Mouse (Mus musculus) monocyte, adult 2 months (primary cell): ENCODE results near the gene Dennd1c.
A peak's percentile ranks its signal among the peaks of the same experiment; 100 is the strongest.
"Not testable (repeated sequence)": the region's sequence is repeated elsewhere in the genome, so short reads cannot be mapped to it uniquely, and the experiment has no call there.

ENCODE experiments used
- DNase-seq, 2 experiments: peaks; one replicate each; pipeline ENCODE4 v3.0.0; 2022; ENCODE audit warnings: low spot score in 2 of 2, low read depth in 1 of 2

The Dennd1c gene

DNA sequence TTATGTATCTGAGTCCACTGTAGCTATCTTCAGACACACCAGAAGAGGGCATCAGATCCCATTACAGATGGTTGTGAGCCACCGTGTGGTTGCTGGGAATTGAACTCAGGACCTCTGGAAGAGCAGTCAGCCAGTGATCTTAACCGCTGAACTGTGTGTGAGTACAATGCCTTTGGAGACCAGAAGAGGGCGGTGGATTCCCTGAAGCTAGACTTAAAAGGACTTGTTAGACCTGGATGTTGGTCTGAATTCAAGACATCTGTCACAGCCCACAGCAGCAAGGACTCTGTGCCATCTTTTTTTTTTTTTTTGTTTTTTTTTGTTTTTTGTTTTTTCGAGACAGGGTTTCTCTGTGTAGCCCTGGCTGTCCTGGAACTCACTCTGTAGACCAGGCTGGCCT, 26.6 kb downstream of the Dennd1c start:
- not testable (repeated sequence) for DNase-seq

DNA sequence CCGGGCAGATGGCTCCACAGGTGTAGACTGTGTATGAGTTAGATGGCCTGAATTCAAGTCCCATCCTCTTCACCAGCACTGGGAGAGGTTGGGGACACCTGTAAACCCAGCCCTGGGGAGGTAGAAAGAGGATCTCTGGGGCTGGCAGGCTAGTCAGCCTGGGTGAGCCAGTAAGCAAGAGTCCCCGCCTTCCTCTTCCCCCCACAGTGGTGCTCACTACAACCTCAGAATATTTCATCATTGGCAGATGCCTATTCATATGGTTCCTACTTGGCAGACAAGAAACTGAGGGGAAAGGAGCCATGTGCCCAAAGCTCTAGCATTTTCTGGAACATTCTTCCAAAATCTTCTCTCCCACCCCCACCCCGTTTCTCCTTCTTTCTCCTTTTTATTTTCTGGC, 29.5 kb downstream of the Dennd1c start:
- DNase-seq = no peak

DNA sequence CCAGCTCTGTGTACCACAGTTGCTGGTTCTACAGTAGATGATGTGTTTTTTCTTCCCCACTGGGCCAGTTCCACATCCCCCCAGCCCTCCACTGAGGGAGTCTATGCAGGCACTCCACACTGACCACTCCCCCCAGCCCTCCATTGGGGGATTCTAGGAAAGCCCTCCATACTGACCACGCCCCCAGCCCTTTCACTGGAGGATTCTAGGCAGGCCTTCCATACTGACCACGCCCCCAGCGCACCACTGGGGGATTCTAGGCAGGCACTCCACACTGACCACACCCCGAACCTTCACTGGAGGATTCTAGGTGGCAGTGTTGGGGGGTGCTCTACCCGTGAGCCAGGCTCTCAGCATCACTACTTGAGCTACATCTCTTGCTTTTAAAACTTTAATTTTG, 30.9 kb downstream of the Dennd1c start:
- no peak for DNase-seq

DNA sequence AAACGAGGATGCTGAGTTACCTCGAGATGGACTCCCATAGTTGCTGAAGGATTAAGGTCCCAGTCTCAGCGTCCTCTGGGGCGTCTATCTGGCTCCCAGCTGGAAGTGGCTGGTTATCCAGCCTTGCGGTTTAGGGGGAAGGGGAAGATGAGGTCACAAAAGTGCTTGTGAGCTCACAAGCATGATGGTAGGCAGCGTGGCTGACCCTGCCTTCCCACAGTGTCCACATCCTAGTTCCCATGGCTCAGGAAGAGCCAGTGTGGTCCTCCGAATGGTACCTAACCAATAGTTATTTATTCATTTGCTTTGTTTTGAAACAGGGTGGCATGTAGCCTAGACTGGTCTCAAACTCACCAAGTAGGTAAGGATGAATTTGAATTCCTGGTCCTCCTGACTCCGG, 36.8 kb downstream of the Dennd1c start, which contains the start of gene Slc25a41:
TSS of gene Slc25a41 (minus strand) at position 101 of the 400 bp plus-strand sequence.
- DNase-seq = no peak

DNA sequence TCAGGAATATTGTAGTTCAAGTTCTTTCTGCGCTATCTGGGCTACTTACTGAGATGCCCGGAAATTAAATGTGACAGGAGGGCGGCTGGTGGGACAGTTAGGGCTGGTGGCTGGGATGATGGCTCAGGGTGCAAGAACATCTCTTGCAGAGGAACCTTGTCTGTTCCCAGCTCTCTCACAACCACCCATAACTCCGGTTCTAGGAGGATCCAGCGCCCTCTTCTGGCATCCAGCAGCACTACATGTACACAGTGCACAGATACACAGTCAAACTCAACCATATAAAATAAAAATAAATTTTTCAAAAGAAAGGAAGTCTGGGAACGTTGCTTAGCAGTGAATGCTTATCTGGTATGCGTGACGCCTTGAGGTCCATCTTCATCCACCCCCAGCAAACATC, 39.3 kb downstream of the Dennd1c start:
- no peak for DNase-seq

DNA sequence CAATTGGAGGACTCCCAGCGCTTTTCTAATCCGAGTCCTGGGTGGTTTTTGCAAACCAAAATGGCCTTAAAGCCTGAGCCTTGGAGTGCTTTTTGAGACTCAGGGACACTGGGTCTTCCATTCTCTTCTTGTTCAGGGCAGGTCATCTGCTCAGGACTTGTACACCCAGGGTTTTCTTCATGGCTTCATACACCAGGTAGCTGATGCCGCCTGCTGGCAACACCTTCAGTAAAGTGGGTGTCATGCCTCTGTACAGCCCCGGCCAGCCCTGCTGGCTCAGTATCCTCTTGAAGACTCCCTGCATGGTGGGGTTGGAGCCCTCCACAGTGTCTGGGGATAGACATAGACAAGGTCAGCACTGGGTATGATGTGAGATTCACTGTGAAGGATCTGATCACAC, 45.5 kb downstream of the Dennd1c start:
- no peak for DNase-seq

DNA sequence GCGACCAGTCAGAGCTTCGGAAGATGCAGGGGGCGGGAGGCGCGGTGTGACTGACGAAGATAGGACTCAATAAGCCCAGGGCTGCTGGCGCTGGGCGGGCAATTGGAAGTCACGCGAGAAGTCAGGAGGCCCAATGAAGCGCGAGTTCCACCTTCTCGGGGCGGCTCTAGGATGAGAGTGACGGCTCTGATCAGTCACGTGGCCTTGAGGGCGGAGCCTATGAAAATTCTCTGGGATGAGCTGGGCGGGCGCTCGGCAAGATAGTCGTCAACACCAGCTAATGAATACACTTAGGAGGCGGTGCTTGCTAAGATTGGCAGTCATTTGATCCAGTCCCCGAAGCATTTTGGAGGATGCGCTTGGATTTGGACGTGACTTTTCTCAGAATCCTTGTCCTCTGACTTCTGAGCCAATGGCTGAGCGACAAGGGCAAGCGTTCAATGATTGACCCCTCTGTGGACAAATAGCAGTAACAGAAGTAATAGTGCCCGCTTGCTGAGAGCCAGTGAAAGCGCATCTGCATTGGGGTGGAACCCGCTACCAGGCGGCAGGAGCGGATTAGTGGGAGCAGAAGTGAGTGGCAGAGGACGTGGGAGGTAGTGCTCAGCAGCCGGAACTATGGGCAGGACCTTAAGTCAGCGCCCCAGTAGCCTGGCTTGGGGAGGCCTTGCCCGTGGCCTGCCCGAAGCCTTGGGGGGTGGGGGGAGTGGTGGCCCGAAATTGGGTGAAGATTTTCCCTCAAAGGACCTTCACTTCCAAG, 46.5 kb downstream of the Dennd1c start:
- DNase-seq = peak; percentile 99 to 100

DNA sequence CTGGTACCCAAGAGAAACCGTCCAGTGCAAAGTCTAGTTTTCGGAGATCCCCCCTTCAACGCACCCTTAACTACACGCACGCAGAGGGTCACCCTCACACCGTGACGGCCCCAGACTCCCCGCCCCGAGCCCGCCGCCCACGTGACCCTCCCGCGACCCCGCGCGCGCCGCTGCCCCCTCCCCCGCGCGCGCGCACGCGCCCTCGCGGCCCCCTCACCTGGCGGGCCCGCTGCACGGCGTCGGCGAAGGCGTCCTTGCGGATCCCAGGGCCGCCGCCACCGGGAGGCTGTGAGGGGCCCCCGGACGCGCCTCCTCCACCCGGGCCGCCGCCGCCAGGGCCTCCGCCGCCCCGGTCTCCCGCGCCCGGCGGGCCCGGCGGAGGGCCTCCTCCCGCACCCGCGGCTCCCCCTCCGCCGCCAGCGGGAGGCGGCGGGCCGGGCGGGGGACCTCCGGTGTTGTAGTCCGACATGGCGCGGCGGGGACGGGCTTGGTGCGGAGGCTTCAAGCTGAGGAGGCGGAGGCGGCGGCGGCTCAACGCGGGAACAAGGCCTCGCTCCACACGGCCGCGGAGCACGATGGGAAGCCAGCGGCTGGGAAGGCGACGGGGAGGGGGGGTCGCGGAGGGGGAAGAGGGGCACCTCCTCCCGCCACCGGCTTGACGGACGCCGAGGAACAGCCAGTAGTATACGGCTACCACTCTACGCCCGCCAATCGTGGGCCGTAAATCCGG, 47.2 kb downstream of the Dennd1c start, which contains the start of gene Khsrp:
TSS of gene Khsrp (minus strand) at position 592 of the 730 bp plus-strand sequence.
- no peak for DNase-seq

DNA sequence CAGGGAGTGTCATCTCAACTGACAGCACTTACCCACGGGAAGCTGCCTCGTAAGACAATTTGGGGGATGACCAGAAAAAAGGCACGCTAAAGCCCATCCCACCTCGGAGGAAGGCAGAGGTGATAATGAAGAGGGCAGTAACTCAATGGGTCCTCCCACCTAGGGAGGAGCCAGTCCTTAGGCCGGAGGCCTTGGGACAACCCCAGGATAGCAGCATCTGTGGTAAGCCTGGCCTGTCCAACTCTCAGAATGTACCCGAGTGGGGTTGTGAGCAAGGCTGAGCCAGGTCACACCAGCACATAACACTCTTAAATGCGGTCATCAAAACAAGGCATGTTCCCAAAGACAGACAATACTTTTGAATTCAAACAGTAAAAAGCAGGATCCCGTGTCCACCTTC, 48.6 kb downstream of the Dennd1c start:
- no peak for DNase-seq

DNA sequence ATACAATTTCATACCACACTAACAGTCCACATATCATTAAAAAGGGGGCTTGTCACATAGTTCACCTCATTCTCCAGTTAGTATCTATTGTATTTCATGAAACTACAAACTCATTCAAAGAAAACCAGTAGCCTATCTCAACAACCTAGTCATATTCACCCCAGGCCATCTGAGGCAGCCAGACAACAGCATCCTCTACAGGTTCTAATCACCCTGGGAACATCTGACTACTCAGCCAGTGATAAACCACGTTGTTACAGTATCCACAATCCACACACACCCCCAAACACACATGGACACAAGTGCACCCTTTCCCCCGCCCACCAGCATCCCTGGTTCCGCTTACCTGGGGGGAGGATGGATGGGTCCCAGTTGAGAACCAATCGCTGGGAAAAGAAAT, 50.8 kb downstream of the Dennd1c start:
- DNase-seq = no peak

DNA sequence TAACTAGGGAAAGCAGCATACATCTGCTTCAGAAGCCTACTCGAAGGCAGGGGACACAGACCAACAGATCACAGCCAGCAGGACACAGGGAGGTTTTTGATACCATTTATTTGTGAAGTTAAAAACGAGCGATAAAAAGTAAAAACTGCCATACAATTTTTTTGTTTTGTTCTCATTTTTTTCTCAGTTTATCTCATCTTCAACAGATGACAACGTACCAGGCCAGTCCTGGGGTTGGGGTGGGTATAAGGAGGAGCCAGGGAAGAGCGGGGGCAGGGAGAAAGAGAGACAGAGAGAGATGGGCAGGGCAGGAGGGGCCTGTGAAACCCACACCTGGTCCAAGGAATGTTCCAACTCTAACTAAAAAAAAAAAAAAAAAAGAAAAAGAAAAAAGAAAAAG, 57.4 kb downstream of the Dennd1c start:
- DNase-seq = no peak

DNA sequence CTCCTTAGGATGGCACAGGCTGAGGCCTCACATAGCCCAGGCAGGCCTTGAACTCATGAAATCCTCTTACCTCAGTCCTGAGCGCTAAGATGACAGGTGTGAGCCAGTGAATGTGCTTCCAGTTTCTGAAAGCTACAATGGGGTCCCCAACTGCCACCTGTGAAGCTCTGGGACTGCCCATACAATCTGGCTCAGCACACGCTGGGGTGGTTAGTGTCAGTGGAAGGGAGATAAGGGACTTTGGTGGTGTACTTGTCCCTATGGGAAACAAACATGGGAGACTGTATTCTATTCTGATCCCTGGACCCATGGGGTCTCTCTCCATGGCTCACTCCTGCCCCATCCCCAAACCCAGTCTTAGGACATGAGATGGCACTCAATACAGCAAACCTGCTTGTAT, 58.6 kb downstream of the Dennd1c start:
- DNase-seq = no peak
